Mouse (Mus musculus) forebrain, embryonic 11.5 days (tissue): Measurements from ENCODE around the gene Aqp6. TPM values are rescaled to one million over a fixed set of nuclear protein-coding genes. Genes with fewer than 3 reads are reported as not detected.
A peak's percentile ranks its signal among the peaks of the same experiment; 100 is the strongest.

Experiments used
- ATAC-seq: fragments of 200-750 bp; cut with Nextera tagmentation; replicated peaks from 2 replicates; pipeline ENCODE4 v1.8.0; 2017; ENCODE audit warnings: moderate TSS enrichment; ENCODE audit not compliant: low FRiP score
- DNase-seq: peaks from one replicate; pipeline ENCODE4 v3.0.0-alpha.2; 2017; ENCODE audit warnings: low spot score
- H3K27ac ChIP-seq: fragments of 300-500 bp; sonication (generic); 2 replicates; pipeline ENCODE4 v1.5.1; 2014; ENCODE audit warnings: low read depth, low read length
- H3K27me3 ChIP-seq: fragments of 300-500 bp; sonication (generic); 2 replicates; pipeline ENCODE4 v1.6.1; 2014; ENCODE audit warnings: mild to moderate bottlenecking, low read length, mixed read lengths; ENCODE audit not compliant: control insufficient read depth, insufficient read depth
- H3K36me3 ChIP-seq: fragments of 300-500 bp; sonication (generic); 2 replicates; pipeline ENCODE4 v1.6.1; 2014; ENCODE audit warnings: mild to moderate bottlenecking, low read length, moderate library complexity, mixed read lengths; ENCODE audit not compliant: control insufficient read depth, insufficient read depth
- H3K4me1 ChIP-seq: fragments of 300-500 bp; sonication (generic); replicated peaks from 2 replicates; pipeline ENCODE4 v1.6.1; 2014; ENCODE audit warnings: low read length, mixed read lengths; ENCODE audit not compliant: control insufficient read depth, insufficient read depth
- H3K4me2 ChIP-seq: fragments of 300-500 bp; sonication (generic); 2 replicates; pipeline ENCODE4 v1.6.1; 2014; ENCODE audit warnings: low read depth, mild to moderate bottlenecking, low read length, moderate library complexity, mixed read lengths; ENCODE audit not compliant: severe bottlenecking
- H3K4me3 ChIP-seq: fragments of 300-500 bp; sonication (generic); 2 replicates; pipeline ENCODE4 v1.5.1; 2014; ENCODE audit warnings: low read depth, low read length
- H3K9ac ChIP-seq: fragments of 300-500 bp; sonication (generic); 2 replicates; pipeline ENCODE4 v1.6.1; 2014; ENCODE audit warnings: low read length
- H3K9me3 ChIP-seq: fragments of 300-500 bp; sonication (generic); 2 replicates; pipeline ENCODE4 v1.6.1; 2016; ENCODE audit warnings: low read length, mixed read lengths; ENCODE audit not compliant: control insufficient read depth
- WGBS: fragments of 180-500 bp; shearing (Covaris S2); extraction: QIAGEN DNeasy Blood & Tissue Kit; methylation state at CpG from one replicate; pipeline ENCODE4 v1.1.7; 2014; 5-methylcytosine and 5-hydroxymethylcytosine counted together
- polyA plus RNA-seq: library from polyadenylated mRNA; unstranded; fragments of >200 nt; fragmentation: Nextera tagmentation; extraction: Ambion mirVana; gene quantifications from 2 replicates; pipeline ENCODE4 v1.2.1, GENCODE M21; 2014

Aqp6 gene
- polyA plus RNA-seq, 1 experiment from 2014 or later, result not detected

DNA sequence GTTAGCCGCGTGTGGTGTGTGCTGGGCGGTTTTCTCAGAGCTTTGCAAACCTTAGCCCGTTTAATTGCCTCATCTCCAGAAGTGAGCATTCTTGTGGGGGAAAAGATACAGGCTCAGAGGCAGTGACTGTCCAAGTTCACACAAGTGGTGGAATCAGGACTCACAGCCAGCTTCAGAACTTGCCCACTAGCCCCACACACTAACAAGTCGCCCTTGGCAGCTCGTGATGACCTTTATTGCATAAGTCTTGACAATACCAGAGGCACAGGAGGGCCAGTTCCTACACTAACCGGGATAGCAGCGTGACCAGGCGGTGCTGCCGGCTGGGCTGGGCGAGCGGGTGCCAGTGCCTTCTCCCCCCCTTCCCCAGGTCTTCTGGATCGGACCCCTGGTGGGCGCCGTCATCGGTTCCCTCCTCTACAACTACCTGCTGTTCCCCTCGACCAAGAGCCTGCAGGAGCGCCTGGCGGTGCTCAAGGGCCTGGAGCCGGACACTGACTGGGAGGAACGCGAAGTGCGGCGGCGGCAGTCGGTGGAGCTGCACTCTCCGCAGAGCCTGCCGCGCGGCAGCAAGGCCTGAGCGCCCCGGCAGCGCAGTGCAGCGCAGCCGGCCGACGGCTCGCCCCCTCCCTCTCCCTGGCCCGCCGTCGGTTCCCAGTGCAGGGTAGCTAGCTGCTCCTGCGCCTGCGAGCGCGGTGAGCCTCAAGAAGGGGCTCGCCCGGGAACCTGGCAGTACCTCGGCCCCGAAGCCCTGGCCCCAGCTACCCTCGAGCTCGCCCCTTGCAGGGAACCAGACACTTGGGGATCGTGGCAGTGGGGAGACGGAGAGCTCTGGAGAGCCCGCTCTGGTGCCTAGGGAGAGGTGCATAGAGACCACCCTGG, 17.5 kb upstream of the Aqp6 start:
- Histone ChIP-seq H3K36me3 (no peaks in the 10 kb centered on the region), H3K27ac (no peak overlapping the region), H3K4me1 (peaks cover 12% of the 10 kb centered on the region), H3K4me2 (peak overlapping the region; percentile 53), H3K4me3 (peak overlapping the region; percentile 26), H3K9me3 (no peaks in the 10 kb centered on the region), H3K27me3 (peaks cover 51% of the 10 kb centered on the region), H3K9ac (peak overlapping the region; percentile 39)
- 2% methylated on average over 52 of the region's 54 CpGs for WGBS
- ATAC-seq (0 out of 2 replicates have a peak, but pooled peaks have one; percentile 36), DNase-seq (peak; percentile 73)

DNA sequence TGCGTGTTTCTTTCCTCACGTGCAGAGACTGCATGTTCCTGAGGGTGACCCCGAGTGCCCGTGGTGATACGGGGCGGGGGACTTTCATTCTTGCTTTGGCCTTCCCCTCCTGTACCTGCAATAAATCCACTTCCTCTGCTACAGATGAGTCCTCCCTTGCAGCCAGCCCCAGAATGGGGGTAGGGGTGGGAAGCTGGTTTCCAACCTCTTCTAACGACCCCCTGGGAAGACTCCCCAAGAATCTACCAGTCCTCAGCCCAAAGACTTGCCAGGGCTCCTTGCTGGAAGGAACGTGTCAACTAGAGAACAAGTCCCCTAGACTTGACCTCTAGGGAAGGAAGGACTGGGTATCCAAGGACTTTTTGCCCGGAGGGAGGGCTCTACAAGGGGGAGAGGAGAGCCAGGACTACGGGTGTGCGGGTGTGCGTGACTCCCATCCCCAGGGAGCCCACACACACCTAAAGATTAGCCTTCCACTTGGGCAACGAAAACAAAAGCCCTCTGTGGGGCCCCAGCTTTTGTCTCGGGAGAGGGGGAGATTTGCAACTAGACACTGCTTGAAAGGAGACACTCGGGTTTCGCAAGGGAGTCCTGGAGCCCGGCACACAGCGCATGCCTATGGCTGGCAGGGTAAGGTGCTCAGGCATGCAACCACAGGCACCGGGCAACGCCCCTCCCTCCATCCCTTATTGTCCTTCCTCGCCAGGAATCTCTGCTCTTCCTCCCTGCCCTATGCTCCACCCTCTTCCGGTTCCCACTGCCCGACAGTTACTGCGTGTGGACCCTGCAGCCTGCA, 16.6 kb upstream of the Aqp6 start:
- Histone ChIP-seq H3K9me3 (no peaks in the 10 kb centered on the region), H3K9ac (no peak overlapping the region; the same call in 1 of the 2 replicates), H3K27me3 (peaks cover 60% of the 10 kb centered on the region), H3K4me3 (0 out of 2 replicates have a peak overlapping the region, but pooled peaks have one; percentile 3), H3K36me3 (no peaks in the 10 kb centered on the region), H3K4me1 (peaks cover 12% of the 10 kb centered on the region), H3K27ac (no peak overlapping the region), H3K4me2 (peak overlapping the region; percentile 53)
- DNase-seq (peak; percentile 68), ATAC-seq (peak; percentile 51; the same call in 1 of the 2 replicates)
- WGBS, result under 1% methylated on average over 24 of the region's 24 CpGs

DNA sequence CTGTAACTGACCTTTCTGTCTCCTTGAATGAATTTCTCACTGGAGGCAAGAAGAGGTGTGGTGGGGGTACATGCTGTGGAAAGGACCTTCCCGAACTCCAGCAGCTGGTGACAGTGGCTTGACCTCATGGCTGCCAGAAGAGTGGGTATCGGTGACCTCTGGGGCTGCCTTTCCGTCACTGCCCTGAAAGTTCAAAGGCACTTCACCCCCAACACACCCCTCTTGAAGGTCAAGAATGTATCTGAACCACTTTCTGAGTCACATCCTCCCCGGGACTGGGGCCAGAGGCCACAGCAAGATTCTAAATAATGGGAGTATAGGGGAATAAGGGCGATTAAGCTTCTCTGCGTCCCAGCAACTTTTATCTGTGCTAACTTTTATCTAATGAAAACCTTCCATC, 15.5 kb upstream of the Aqp6 start:
- H3K4me1 ChIP-seq, result peaks cover 18% of the 10 kb centered on the region
- no peak overlapping the region for H3K9ac ChIP-seq
- H3K27me3 ChIP-seq, result peaks cover 71% of the 10 kb centered on the region
- no peak overlapping the region for H3K4me3 ChIP-seq
- H3K9me3 ChIP-seq, result no peaks in the 10 kb centered on the region
- no peaks in the 10 kb centered on the region for H3K36me3 ChIP-seq
- 67% methylated on average over 6 of the region's 6 CpGs for WGBS
- H3K27ac ChIP-seq, result no peak overlapping the region
- no peak overlapping the region for H3K4me2 ChIP-seq
- DNase-seq (no peak), ATAC-seq (no peak)

DNA sequence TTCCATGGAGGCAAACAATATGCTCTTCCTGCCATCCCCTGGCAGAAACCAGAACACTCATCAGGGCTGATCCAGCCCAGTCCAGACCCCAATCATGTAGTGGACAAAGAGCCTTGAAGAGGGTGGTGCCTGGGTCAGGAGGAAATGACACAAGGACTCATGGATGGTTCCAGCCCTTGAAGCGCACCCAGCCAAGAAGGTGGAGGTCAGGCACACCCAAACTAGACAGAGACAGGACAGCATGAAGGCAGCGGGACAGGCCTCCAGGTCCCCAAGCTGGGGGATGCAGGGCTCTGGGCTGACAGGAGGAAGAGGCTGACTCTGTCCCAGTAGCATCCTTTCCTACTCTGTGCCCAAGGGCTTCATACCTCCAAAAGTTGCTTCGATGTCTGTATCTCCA, 14.7 kb upstream of the Aqp6 start:
- no peak overlapping the region for H3K4me3 ChIP-seq
- ATAC-seq (no peak), DNase-seq (no peak)
- no peak overlapping the region for H3K27ac ChIP-seq
- peaks cover 19% of the 10 kb centered on the region for H3K4me1 ChIP-seq
- no peaks in the 10 kb centered on the region for H3K9me3 ChIP-seq
- no peak overlapping the region for H3K4me2 ChIP-seq
- WGBS, result 75% methylated on average over 3 of the region's 3 CpGs
- no peak overlapping the region for H3K9ac ChIP-seq
- H3K36me3 ChIP-seq, result no peaks in the 10 kb centered on the region
- H3K27me3 ChIP-seq, result peaks cover 79% of the 10 kb centered on the region

DNA sequence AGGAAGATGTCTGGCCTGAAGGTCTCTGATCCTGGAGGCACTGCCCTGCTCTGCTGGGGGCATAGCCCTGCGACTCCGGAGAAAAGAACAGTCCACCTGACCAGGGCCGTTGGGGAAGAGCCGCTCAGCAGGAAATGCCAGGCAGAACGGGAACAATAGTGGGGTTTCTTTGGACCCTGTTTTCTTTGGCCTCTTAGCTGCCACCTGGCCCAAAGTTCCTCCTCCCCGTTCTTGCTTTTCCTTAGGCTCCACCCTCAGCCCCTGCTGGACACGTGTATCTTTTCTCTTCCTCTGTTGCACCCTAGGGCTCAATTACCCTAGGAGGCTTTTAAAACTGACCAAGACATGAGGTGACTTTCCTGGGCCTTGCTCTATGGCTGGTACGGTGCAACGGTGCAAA, 12.0 kb upstream of the Aqp6 start:
- Histone ChIP-seq H3K36me3 (no peaks in the 10 kb centered on the region), H3K4me3 (no peak overlapping the region), H3K27me3 (peaks cover 83% of the 10 kb centered on the region), H3K27ac (no peak overlapping the region), H3K4me1 (peaks cover 12% of the 10 kb centered on the region), H3K9ac (no peak overlapping the region), H3K4me2 (no peak overlapping the region), H3K9me3 (no peaks in the 10 kb centered on the region)
- ATAC-seq (no peak), DNase-seq (no peak)
- WGBS, result under 1% methylated on average over 9 of the region's 9 CpGs

DNA sequence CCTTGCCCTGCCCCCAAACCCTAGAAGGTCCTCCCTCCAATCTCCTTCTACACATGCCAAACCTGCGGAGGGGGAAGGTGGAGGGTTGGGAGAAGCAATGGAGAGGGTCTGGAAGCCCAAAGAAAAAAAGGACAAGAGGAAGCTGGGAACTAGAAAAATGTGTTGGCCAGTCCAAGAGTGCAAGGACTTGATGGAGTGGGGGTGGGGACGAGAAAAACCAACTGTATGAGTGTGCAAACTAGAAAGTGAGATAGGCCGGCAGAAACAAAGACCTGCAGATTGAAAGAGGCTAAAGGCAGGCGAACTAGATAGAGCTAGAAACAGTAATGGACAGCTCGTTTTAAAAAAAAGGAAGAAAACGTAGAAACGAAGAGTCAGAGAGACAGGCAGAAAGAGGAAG, 11.5 kb upstream of the Aqp6 start:
- 13% methylated on average over 7 of the region's 7 CpGs for WGBS
- DNase-seq, result no peak

DNA sequence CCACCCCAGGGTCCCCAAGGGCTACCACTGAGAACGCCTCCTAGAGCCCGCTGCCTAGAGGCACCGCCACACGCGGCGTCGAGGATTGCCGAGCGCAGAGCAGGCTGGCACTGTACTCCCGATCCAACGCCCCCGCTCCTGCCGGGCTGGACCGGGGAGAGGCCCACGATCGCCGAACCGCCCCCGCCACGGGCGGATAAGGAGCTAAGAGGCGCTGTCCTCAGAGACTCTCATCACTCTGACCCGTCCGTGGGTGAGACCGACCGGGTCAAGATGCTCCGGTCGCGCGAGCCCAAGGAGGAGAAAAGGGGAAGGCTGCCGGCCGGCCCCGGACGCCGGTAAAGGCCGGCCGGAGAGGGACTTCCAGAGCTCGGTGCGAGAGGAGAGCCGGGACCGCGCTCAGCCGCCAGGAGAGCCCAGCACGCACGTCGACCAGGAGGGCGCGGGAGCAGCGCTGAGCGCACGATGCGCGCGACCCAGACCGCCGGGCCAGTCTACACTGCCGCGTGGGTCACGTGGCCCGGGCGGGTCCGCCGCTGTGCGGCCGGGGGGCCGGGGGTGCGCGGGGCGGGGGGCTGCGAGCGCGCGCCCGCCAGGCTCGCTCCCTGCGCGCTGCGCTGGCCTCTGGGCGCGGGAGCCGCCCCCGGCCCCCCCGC, 10.6 kb upstream of the Aqp6 start, which contains the start of gene Aqp5:
Aqp5 (plus strand) TSS at position 354 of the 656 bp plus-strand sequence.
- WGBS, result 1% methylated on average over 74 of the region's 83 CpGs
- DNase-seq, result no peak
- no peaks in the 10 kb centered on the region for H3K36me3 ChIP-seq
- H3K9ac ChIP-seq, result no peak within 1 kb of the TSS
- H3K4me2 ChIP-seq, result peak within 1 kb of the TSS; percentile 46
- H3K27me3 ChIP-seq, result peaks cover 73% of the 10 kb centered on the region
- H3K4me3 ChIP-seq, result peak within 1 kb of the TSS; percentile 36
- H3K27ac ChIP-seq, result no peak within 1 kb of the TSS
- 0 out of 2 replicates have a peak, but pooled peaks cover 6% of the 10 kb centered on the region for H3K4me1 ChIP-seq
- no peaks in the 10 kb centered on the region for H3K9me3 ChIP-seq
- no peak; the same call in 1 of the 2 replicates for ATAC-seq

More for the DNA sequence above, 11.5 kb upstream of the Aqp6 start:
- no peaks in the 10 kb centered on the region for H3K36me3 ChIP-seq
- no peaks in the 10 kb centered on the region for H3K9me3 ChIP-seq
- H3K27me3 ChIP-seq, result peaks cover 81% of the 10 kb centered on the region
- H3K9ac ChIP-seq, result no peak overlapping the region
- peaks cover 10% of the 10 kb centered on the region for H3K4me1 ChIP-seq
- H3K27ac ChIP-seq, result no peak overlapping the region
- no peak overlapping the region for H3K4me2 ChIP-seq
- no peak overlapping the region for H3K4me3 ChIP-seq
- no peak for ATAC-seq

DNA sequence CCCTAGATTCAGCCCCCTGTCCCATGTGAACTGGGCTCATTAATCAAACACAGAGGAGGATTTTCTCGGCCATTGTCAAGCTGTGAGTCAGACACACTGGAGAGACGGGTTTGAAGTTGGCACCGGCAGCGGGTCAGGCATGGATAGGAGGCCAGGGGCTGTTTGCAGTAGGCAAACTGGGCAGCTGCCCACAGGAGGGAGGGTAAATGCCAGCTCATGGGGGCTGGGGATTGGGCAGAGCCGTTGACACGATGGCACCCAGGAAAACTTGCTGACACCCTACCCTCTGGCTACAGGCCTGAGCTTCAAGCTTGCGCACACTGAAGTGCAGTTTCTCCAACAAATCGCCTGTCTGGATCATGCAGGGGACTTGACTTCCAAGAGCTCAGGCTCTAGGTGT, 9.0 kb upstream of the Aqp6 start:
- Histone ChIP-seq H3K4me2 (no peak overlapping the region), H3K27ac (no peak overlapping the region), H3K27me3 (peaks cover 64% of the 10 kb centered on the region), H3K4me1 (0 out of 2 replicates have a peak, but pooled peaks cover 9% of the 10 kb centered on the region), H3K9ac (no peak overlapping the region), H3K9me3 (no peaks in the 10 kb centered on the region), H3K36me3 (no peaks in the 10 kb centered on the region), H3K4me3 (no peak overlapping the region)
- ATAC-seq, result no peak
- 71% methylated on average over 8 of the region's 8 CpGs for WGBS
- DNase-seq, result no peak
